Mouse (Mus musculus) midbrain, postnatal 0 days (tissue): ENCODE results near the gene Dmd. TPM values are rescaled to one million over a fixed set of nuclear protein-coding genes. Genes with fewer than 3 reads are reported as not detected.

Experiments used
- ATAC-seq: fragments of 200-750 bp; cut with Nextera tagmentation; 2 replicates; pipeline ENCODE4 v1.8.0; 2017; ENCODE audit warnings: moderate number of reproducible peaks, mild to moderate bottlenecking, moderate TSS enrichment, moderate library complexity; ENCODE audit not compliant: low FRiP score
- DNase-seq: peaks from one replicate; pipeline ENCODE4 v3.0.0-alpha.2; 2015; ENCODE audit warnings: low spot score
- H3K27ac ChIP-seq: fragments of 300-500 bp; sonication (generic); 2 replicates; pipeline ENCODE4 v1.5.1; 2014; ENCODE audit warnings: low read depth, mild to moderate bottlenecking, low read length, mixed read lengths
- H3K27me3 ChIP-seq: fragments of 300-500 bp; sonication (generic); 2 replicates; pipeline ENCODE4 v1.6.1; 2014; ENCODE audit warnings: low read length, control low read depth, mixed read lengths; ENCODE audit not compliant: insufficient read depth
- H3K36me3 ChIP-seq: fragments of 300-500 bp; sonication (generic); 2 replicates; pipeline ENCODE4 v1.6.1; 2014; ENCODE audit warnings: low read length, control low read depth, mixed read lengths; ENCODE audit not compliant: insufficient read depth
- H3K4me1 ChIP-seq: fragments of 300-500 bp; sonication (generic); 2 replicates; pipeline ENCODE4 v1.6.1; 2014; ENCODE audit warnings: mild to moderate bottlenecking, control low read depth, antibody characterized with exemption, low read length, mixed read lengths; ENCODE audit not compliant: insufficient read depth
- H3K4me2 ChIP-seq: fragments of 300-500 bp; sonication (generic); 2 replicates; pipeline ENCODE4 v1.6.1; 2014; ENCODE audit warnings: low read depth, mild to moderate bottlenecking, low read length, mixed read lengths; ENCODE audit not compliant: poor library complexity, severe bottlenecking
- H3K4me3 ChIP-seq: fragments of 300-500 bp; sonication (generic); 2 replicates; pipeline ENCODE4 v1.5.1; 2014; ENCODE audit warnings: low read depth, mild to moderate bottlenecking, low read length, moderate library complexity
- H3K9ac ChIP-seq: fragments of 300-500 bp; sonication (generic); replicated peaks from 2 replicates; pipeline ENCODE4 v1.6.1; 2014; ENCODE audit warnings: mild to moderate bottlenecking, low read length, moderate library complexity, mixed read lengths; ENCODE audit not compliant: poor library complexity, severe bottlenecking
- H3K9me3 ChIP-seq: fragments of 300-500 bp; sonication (generic); 2 replicates; pipeline ENCODE4 v1.6.1; 2016; ENCODE audit warnings: low read length, control low read depth
- CTCF ChIP-seq: IDR thresholded peaks from 2 replicates; pipeline ENCODE4 v1.5.1; 2016; ENCODE audit warnings: antibody characterized with exemption, mild to moderate bottlenecking
- WGBS: fragments of 180-500 bp; shearing (Covaris S2); extraction: QIAGEN DNeasy Blood & Tissue Kit; methylation state at CpG from one replicate; pipeline ENCODE4 v1.1.7; 2014; 5-methylcytosine and 5-hydroxymethylcytosine counted together
- polyA plus RNA-seq: library from polyadenylated mRNA; unstranded; fragments of >200 nt; fragmentation: Nextera tagmentation; extraction: Ambion mirVana; gene quantifications from 2 replicates; pipeline ENCODE4 v1.2.1, GENCODE M21; 2015
- total RNA-seq: library from RNA; depleted of rRNA; stranded (reverse); fragments of >200 nt; gene quantifications from 2 replicates; pipeline ENCODE4 v1.2.3, GENCODE M21; 2014

Gene Dmd
- total and polyA plus RNA-seq, 2 experiments from 2014 or later: 22.6 to 55.6 TPM

- Histone ChIP-seq H3K4me2 (no peak overlapping the region), H3K9me3 (no peaks in the 10 kb centered on the region), H3K27ac (no peak overlapping the region), H3K9ac (no peak overlapping the region), H3K4me3 (no peak overlapping the region), H3K36me3 (no peaks in the 10 kb centered on the region), H3K4me1 (no peaks in the 10 kb centered on the region), H3K27me3 (no peaks in the 10 kb centered on the region)
- ATAC-seq (no peak), DNase-seq (no peak)
- TF ChIP-seq CTCF: no peak
- WGBS: 33% methylated on average over 8 of the region's 8 CpGs
These were observed 2092.9 kb downstream of the Dmd start for GRCm38 (mm10) chrX:85041466-85042058.

GRCm38 (mm10) chrX:85046631-85047030 lies 2098.0 kb downstream of the Dmd start:
- DNase-seq: no peak
- H3K4me1 ChIP-seq: no peaks in the 10 kb centered on the region
- WGBS: 83% methylated on average over 9 of the region's 9 CpGs
- ATAC-seq: no peak
- H3K36me3 ChIP-seq: no peaks in the 10 kb centered on the region
- no peak overlapping the region for H3K4me3 ChIP-seq
- H3K9me3 ChIP-seq: no peaks in the 10 kb centered on the region
- H3K4me2 ChIP-seq: no peak overlapping the region
- no peak overlapping the region for H3K27ac ChIP-seq
- no peak for TF ChIP-seq CTCF
- no peaks in the 10 kb centered on the region for H3K27me3 ChIP-seq
- no peak overlapping the region for H3K9ac ChIP-seq

- Histone ChIP-seq H3K27ac (peak overlapping the region; percentile 47; the same call in 1 of the 2 replicates), H3K9ac (peak overlapping the region; percentile 65), H3K4me3 (peak overlapping the region; percentile 53), H3K4me1 (no peaks in the 10 kb centered on the region), H3K4me2 (peak overlapping the region; percentile 58), H3K36me3 (no peaks in the 10 kb centered on the region), H3K9me3 (no peaks in the 10 kb centered on the region), H3K27me3 (no peaks in the 10 kb centered on the region)
- TF ChIP-seq CTCF: no peak
- DNase-seq: peak; percentile 35
- 20% methylated on average over 44 of the region's 47 CpGs for WGBS
- peak; percentile 83 for ATAC-seq
These were observed 2099.8 kb downstream of the Dmd start for GRCm38 (mm10) chrX:85048141-85049110.

- H3K9ac ChIP-seq: no peak overlapping the region
- TF ChIP-seq CTCF: no peak
These were observed 2100.9 kb downstream of the Dmd start for GRCm38 (mm10) chrX:85049593-85049992.

GRCm38 (mm10) chrX:85073602-85074001 lies 2124.9 kb downstream of the Dmd start:
- TF ChIP-seq CTCF: no peak
- Histone ChIP-seq H3K36me3 (no peaks in the 10 kb centered on the region), H3K9me3 (no peaks in the 10 kb centered on the region), H3K27ac (no peak overlapping the region), H3K27me3 (no peaks in the 10 kb centered on the region), H3K9ac (no peak overlapping the region), H3K4me3 (no peak overlapping the region), H3K4me1 (no peaks in the 10 kb centered on the region), H3K4me2 (no peak overlapping the region)
- ATAC-seq: no peak
- WGBS: 65% methylated on average over 4 of the region's 4 CpGs
- DNase-seq: no peak

More at GRCm38 (mm10) chrX:85049593-85049992, 2100.9 kb downstream of the Dmd start:
- no peaks in the 10 kb centered on the region for H3K9me3 ChIP-seq
- 44% methylated on average over 3 of the region's 3 CpGs for WGBS
- ATAC-seq (no peak), DNase-seq (no peak)
- no peak overlapping the region for H3K27ac ChIP-seq
- H3K4me2 ChIP-seq: peak overlapping the region; percentile 58
- no peaks in the 10 kb centered on the region for H3K27me3 ChIP-seq
- no peaks in the 10 kb centered on the region for H3K36me3 ChIP-seq
- H3K4me3 ChIP-seq: peak overlapping the region; percentile 53
- H3K4me1 ChIP-seq: no peaks in the 10 kb centered on the region

GRCm38 (mm10) chrX:85076845-85077244 lies 2128.2 kb downstream of the Dmd start:
- no peaks in the 10 kb centered on the region for H3K27me3 ChIP-seq
- TF ChIP-seq CTCF: no peak
- DNase-seq (no peak), ATAC-seq (no peak)
- WGBS: 68% methylated on average over 1 of the region's 1 CpGs
- no peak overlapping the region for H3K27ac ChIP-seq
- H3K9ac ChIP-seq: no peak overlapping the region
- H3K4me1 ChIP-seq: no peaks in the 10 kb centered on the region
- no peaks in the 10 kb centered on the region for H3K36me3 ChIP-seq
- H3K4me3 ChIP-seq: no peak overlapping the region
- H3K9me3 ChIP-seq: no peaks in the 10 kb centered on the region
- no peak overlapping the region for H3K4me2 ChIP-seq
